Mouse (Mus musculus) intestine, postnatal 0 days (tissue): ENCODE data around the gene Chst3. TPM values are rescaled to one million over a fixed set of nuclear protein-coding genes. Genes with fewer than 3 reads are reported as not detected.

Source experiments
- ATAC-seq: fragments of 200-750 bp; cut with Nextera tagmentation; 2 replicates; pipeline ENCODE4 v1.8.0; 2017; ENCODE audit warnings: mild to moderate bottlenecking, moderate TSS enrichment, moderate library complexity
- H3K27ac ChIP-seq: fragments of 300-500 bp; sonication (generic); 2 replicates; pipeline ENCODE4 v1.5.1; 2014; ENCODE audit warnings: mild to moderate bottlenecking, low read depth, low read length, moderate library complexity
- H3K27me3 ChIP-seq: fragments of 300-500 bp; sonication (generic); replicated peaks from 2 replicates; pipeline ENCODE4 v1.6.1; 2014; ENCODE audit warnings: low read length, mixed read lengths; ENCODE audit not compliant: control insufficient read depth, insufficient read depth
- H3K36me3 ChIP-seq: fragments of 300-500 bp; sonication (generic); 2 replicates; pipeline ENCODE4 v1.6.1; 2014; ENCODE audit warnings: mild to moderate bottlenecking, moderate library complexity; ENCODE audit not compliant: control insufficient read depth, insufficient read depth
- H3K4me1 ChIP-seq: fragments of 300-500 bp; sonication (generic); replicated peaks from 2 replicates; pipeline ENCODE4 v1.6.1; 2014; ENCODE audit warnings: antibody characterized with exemption, low read length, mixed read lengths; ENCODE audit not compliant: control insufficient read depth, insufficient read depth
- H3K4me2 ChIP-seq: fragments of 300-500 bp; sonication (generic); replicated peaks from 2 replicates; pipeline ENCODE4 v1.6.1; 2014; ENCODE audit warnings: low read depth, mild to moderate bottlenecking, moderate library complexity
- H3K4me3 ChIP-seq: fragments of 300-500 bp; sonication (generic); 2 replicates; pipeline ENCODE4 v1.5.1; 2014; ENCODE audit warnings: low read depth, low read length
- H3K9ac ChIP-seq: fragments of 300-500 bp; sonication (generic); 2 replicates; pipeline ENCODE4 v1.6.1; 2014; ENCODE audit warnings: mild to moderate bottlenecking, low read depth, low read length
- H3K9me3 ChIP-seq: fragments of 300-500 bp; sonication (generic); 2 replicates; pipeline ENCODE4 v1.6.1; 2016; ENCODE audit warnings: mixed run types; ENCODE audit not compliant: control insufficient read depth
- CTCF ChIP-seq: sonication (generic); IDR thresholded peaks from 2 replicates; pipeline ENCODE4 v1.5.1; 2016; ENCODE audit warnings: low read depth, mild to moderate bottlenecking, control low read depth, antibody characterized with exemption, moderate library complexity
- WGBS: fragments of 180-500 bp; shearing (Covaris S2); extraction: QIAGEN DNeasy Blood & Tissue Kit; methylation state at CpG from one replicate; pipeline ENCODE4 v1.1.7; 2014; 5-methylcytosine and 5-hydroxymethylcytosine counted together
- polyA plus RNA-seq: library from polyadenylated mRNA; unstranded; fragments of >200 nt; fragmentation: Nextera tagmentation; extraction: Ambion mirVana; gene quantifications from 2 replicates; pipeline ENCODE4 v1.2.1, GENCODE M21; 2015

Chst3 gene
- polyA plus RNA-seq, 1 experiment from 2014 or later: 0.27 TPM

DNA sequence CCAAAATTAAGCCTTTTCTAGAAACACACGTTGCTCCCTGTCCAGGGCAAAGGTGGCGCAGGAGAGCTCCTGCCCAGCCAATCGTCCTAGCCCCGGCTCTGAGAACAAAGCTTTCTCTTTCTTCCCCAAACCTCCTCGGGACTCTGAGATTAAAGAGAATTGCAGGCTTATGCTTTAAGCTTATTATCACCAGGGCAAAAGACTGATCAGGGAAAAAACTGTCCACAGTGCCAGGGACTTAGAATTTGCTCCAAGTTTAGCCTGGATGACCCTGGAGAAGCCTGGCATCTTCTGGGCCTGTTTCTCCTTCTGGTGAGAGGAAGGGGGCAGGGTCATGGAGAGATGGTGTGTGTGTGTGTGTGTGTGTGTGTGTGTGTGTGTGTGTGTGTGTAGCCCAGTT is 42.5 kb upstream of the Chst3 start:
- H3K27me3 ChIP-seq: no peaks in the 10 kb centered on the region
- no peaks in the 10 kb centered on the region for H3K36me3 ChIP-seq
- no peak overlapping the region for H3K4me2 ChIP-seq
- no peak overlapping the region for H3K4me3 ChIP-seq
- 34% methylated on average over 5 of the region's 5 CpGs for WGBS
- no peak overlapping the region for H3K27ac ChIP-seq
- ATAC-seq: no peak
- TF ChIP-seq CTCF: no peak
- no peaks in the 10 kb centered on the region for H3K9me3 ChIP-seq
- H3K9ac ChIP-seq: no peak overlapping the region
- H3K4me1 ChIP-seq: 0 out of 2 replicates have a peak, but pooled peaks cover 5% of the 10 kb centered on the region

DNA sequence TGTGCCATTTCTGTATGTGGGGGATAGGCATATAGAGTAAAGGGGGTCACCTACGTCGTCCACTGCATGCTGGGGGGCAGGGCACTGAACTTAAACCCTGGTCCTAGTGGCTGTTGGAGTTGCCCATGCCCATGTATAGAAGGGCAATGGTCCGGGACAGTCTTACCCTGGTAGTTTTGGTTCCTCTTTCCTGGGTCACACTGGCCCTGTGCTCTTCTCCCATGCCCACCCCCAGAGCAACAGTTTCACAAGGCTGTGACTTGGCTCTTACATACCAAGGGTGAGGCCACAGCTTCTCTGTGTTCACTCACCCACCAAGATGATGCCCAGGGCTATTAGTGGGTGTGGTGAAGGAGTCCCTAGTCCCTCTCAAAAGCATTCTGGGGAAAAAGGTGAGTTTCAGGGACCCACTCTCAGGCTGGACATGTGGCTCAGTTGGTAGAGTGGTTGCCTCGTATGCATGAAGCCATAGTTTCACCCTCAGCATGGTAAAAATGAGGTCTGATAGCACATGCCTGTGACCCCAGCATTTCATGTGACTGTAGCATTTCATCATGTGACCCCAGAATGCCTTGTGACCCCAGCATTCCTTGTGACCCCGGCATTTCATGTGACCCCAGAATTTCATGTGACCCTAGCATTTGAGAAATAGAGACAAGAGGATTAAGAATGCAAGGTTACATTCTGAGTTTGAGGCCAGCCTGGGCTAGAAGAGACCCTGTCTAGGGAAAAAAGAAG is 41.7 kb upstream of the Chst3 start:
- no peaks in the 10 kb centered on the region for H3K27me3 ChIP-seq
- no peak for TF ChIP-seq CTCF
- H3K4me2 ChIP-seq: no peak overlapping the region
- H3K9ac ChIP-seq: no peak overlapping the region
- no peaks in the 10 kb centered on the region for H3K9me3 ChIP-seq
- 88% methylated on average over 5 of the region's 5 CpGs for WGBS
- 0 out of 2 replicates have a peak, but pooled peaks cover 5% of the 10 kb centered on the region for H3K4me1 ChIP-seq
- ATAC-seq: no peak
- H3K27ac ChIP-seq: no peak overlapping the region
- H3K4me3 ChIP-seq: no peak overlapping the region
- no peaks in the 10 kb centered on the region for H3K36me3 ChIP-seq

DNA sequence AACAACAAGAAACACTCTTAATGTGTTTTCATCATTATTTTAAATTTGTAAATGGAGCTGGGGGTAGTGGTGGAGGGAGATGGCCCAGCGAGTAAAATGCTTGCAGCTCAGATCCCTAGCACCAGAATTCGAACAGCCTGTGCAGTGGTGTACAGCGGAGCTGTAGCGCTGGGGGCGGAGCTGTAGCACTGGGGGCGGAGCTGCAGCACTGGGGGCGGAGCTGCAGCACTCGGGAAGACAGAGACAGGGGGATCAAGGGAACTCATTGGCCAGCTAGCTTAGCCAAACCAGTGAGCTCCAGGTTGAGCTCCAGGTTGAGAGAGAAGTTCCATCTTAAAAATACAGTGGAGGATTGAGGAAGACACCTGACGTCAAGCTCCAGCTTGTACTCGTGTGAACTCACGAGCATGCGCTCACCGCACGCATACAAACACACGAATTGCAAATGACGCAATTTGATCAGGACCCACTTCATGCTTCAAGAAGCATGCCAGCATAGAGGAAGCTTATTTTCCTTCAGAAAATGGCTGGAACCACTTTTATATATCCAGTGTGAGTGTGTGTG is 38.3 kb upstream of the Chst3 start:
- Histone ChIP-seq H3K9ac (no peak overlapping the region), H3K27me3 (no peaks in the 10 kb centered on the region), H3K9me3 (no peaks in the 10 kb centered on the region), H3K4me1 (0 out of 2 replicates have a peak, but pooled peaks cover 5% of the 10 kb centered on the region), H3K27ac (no peak overlapping the region), H3K4me2 (no peak overlapping the region), H3K4me3 (no peak overlapping the region), H3K36me3 (no peaks in the 10 kb centered on the region)
- no peak for TF ChIP-seq CTCF
- WGBS: 59% methylated on average over 16 of the region's 16 CpGs
- no peak for ATAC-seq

DNA sequence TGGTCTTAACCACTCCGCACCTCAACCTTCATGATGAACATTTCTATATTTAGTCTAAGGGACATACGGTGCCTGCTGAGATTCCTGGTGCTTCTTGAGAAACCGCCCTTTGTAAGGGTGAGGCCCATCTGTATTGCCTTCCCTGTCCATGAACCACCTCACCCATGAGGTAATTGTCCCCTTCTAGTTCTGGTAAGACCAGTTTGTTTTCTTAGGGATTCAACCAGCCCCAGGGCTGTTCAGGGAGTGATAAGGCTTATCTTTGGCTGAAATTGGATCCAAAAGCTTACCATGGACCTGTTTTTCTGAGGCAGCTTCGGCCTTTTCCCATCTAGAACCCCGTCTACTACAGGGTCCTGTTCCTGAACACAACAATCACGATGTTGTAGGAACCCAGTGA is 37.0 kb upstream of the Chst3 start:
- ATAC-seq: peak; percentile 72
- Histone ChIP-seq H3K9ac (no peak overlapping the region), H3K4me1 (0 out of 2 replicates have a peak, but pooled peaks cover 5% of the 10 kb centered on the region), H3K9me3 (no peaks in the 10 kb centered on the region), H3K4me2 (no peak overlapping the region), H3K27ac (no peak overlapping the region), H3K27me3 (no peaks in the 10 kb centered on the region), H3K36me3 (no peaks in the 10 kb centered on the region), H3K4me3 (no peak overlapping the region)
- no peak for TF ChIP-seq CTCF
- 34% methylated on average over 6 of the region's 6 CpGs for WGBS

DNA sequence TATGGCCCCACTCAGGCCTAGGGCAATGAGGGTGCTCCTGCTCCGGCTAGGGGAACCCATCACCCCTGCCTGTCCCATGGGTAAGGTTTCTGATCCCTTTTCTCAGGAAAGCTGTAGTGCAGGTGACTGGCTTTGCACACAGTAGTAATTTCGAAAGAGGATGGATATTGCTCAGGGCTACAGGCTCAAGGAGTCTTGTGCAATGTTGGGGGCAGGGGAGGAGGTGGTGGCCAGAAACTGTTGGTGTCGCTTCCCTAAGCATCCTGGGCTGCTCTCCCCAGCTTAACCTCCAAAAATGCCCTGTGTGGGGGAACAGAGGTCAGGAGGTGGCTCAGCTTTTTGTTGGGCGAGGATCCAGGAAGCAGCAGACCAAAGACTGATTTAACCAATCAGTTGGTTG is 33.5 kb upstream of the Chst3 start:
- H3K36me3 ChIP-seq: no peaks in the 10 kb centered on the region
- TF ChIP-seq CTCF: no peak
- H3K27me3 ChIP-seq: no peaks in the 10 kb centered on the region
- no peak overlapping the region for H3K9ac ChIP-seq
- no peaks in the 10 kb centered on the region for H3K9me3 ChIP-seq
- WGBS: 62% methylated on average over 4 of the region's 4 CpGs
- no peak overlapping the region for H3K27ac ChIP-seq
- ATAC-seq: peak; percentile 21; the same call in 1 of the 2 replicates
- H3K4me1 ChIP-seq: 0 out of 2 replicates have a peak, but pooled peaks cover 5% of the 10 kb centered on the region
- H3K4me2 ChIP-seq: no peak overlapping the region
- no peak overlapping the region for H3K4me3 ChIP-seq

DNA sequence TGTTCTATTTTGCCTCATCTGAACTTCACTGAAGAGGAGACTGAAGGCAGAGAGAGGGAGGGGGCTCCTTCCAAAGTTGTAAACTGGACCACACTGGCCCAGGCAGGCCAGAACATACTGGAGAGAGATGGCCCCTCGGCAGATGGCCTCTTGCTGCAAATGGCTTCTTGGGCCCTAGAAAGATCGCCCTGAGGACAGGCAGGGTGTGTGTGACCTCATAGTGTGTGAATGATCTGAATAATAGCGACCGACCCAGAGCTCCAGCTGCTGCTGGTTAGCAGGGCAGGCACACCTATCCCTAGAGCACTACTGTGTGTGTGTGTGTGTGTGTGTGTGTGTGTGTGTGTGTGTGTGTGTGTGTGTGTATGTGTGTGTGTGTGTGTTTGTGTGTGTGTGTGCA is 33.1 kb upstream of the Chst3 start:
- H3K27me3 ChIP-seq: no peaks in the 10 kb centered on the region
- H3K36me3 ChIP-seq: no peaks in the 10 kb centered on the region
- no peak overlapping the region for H3K4me3 ChIP-seq
- H3K4me1 ChIP-seq: 0 out of 2 replicates have a peak, but pooled peaks cover 5% of the 10 kb centered on the region
- 50% methylated on average over 4 of the region's 4 CpGs for WGBS
- no peak for TF ChIP-seq CTCF
- ATAC-seq: no peak
- no peaks in the 10 kb centered on the region for H3K9me3 ChIP-seq
- no peak overlapping the region for H3K4me2 ChIP-seq
- H3K27ac ChIP-seq: no peak overlapping the region
- no peak overlapping the region for H3K9ac ChIP-seq
